Mouse (Mus musculus) lung, postnatal 36 days (tissue): ENCODE measurements at regions not wholly inside any gene's neighbourhood (a gene's known extent, or its start where the extent isn't known, plus 50 kb on each side); places are given as distances from the start of the nearest gene placed in this dataset.
A peak's percentile ranks its signal among the peaks of the same experiment; 100 is the strongest.

Experiments used
- DNase-seq: peaks from one replicate; pipeline ENCODE4 v3.0.0; 2022; ENCODE audit warnings: mixed read lengths

DNA sequence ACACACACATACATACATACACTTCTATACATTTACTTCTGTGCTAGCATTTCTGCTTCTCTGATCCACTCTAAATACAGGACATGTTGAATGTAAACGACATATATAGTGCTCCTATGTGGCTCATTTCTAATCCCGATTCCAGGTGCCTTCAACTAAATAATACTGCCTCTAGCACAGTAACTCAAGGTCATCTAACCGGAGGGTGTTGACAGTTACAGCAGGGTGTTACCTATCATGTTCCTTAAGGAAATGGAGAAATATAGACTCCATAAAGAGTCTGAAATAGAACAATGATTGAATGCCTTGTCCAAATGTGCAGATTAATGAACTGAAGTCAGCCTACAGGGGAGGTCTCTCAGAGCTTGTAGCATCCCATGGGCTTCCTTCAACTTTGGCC lies 307.3 kb upstream of the Apob start:
- DNase-seq = no peak

DNA sequence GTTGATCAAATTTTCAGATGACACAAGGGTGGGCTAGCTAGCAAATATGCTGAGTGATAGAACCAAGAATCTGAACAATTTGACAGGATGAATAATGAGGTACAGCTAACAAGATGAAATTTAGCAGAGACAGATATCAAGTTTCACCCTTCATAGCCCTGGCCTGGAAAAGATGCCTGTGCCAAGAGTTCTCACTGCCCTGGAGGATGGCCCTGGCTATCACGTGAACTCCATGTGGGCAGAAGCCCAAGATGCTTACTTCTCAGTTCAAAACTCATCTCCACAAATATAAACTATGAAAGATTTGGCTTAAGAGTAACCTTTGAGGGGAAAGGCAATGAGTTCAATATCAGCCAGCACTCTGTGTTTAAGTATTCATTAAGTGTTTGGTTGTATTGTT lies 306.9 kb upstream of the Apob start:
- DNase-seq = no peak

DNA sequence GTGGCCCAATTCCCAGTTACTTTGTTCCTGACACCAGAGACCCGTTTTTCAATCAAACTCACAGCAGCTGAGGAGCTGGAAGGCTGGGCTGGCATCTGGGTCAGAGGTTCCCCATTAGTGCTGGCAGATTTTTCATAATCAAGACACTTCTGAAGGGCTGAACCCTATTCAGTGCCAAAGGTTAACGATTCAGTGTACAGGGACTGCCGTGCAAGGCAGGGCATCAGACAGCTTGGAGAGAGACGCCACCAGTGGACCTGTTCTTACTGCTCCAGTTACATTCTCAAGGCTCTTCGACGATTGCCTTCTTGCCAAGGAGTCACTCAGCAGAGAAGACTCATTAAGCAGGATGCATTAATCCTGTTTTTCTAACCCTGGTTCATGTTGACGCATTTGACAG lies 285.5 kb upstream of the Apob start:
- no peak for DNase-seq

DNA sequence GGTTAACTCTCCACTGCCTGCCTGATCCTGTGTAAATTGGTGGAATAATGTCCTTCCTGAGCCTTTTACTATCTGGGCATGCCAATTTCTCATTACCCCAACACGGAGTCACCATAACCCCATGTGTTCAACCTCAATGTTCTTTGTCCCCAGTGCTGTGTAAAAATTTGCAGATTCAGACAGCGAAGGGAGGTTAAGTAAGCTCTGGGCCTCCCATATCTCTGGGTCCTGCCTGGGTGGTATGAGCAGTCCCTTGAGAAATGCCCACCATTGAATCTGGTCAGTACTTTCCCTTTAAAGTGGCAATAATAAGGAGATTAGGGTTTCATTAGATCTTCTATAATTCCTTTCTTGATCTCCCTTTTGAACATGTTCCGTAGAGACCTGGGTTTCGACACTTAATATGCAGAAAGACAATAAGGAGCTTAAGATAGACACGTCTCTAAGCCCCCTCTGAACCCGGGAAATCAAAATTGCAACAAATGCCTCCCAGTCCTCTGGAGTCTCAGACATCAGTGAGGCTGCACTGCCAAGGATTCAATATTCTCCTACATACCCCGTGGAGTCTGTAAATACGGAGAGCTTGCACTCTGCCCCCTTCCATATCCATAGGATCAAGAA lies 279.0 kb upstream of the Apob start:
- DNase-seq = no peak

DNA sequence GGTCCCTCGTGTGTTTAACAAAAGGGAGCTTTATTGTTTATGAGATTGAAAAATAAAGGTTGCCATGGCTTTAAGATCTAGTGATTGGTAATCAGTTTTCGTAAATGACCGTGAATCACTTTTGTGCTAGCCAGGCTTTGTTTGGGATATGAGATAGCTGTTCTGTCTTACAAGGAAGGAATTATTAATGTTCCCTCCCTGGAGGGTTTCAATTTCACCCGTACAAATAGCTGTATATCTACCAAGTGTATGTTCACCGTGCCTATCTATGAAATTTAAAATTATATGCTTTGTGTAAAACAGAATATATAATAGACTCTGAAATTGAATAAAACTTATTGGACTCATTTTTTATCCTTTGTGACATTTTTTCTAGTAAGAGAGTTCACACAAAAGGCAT lies 268.3 kb upstream of the Apob start:
- DNase-seq = no peak

DNA sequence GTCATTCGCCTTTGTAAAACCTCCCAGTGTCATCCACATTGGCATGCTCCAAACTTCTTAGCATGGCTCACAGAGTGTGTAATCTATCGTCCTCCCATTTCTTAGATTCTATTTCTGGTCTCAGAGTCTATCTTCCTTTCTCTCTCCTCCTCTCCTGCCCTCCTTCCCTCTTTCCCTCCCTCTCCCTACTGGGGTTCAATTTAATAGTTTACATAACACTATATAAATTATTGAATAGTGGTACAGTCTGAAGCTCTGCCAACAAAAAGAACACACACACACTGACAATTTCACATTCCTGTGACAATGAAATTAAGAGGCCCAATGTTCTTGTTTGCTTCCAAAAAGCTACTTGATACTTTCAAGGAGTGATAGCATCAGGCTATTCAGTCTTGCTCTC lies 267.6 kb upstream of the Apob start:
- no peak for DNase-seq

DNA sequence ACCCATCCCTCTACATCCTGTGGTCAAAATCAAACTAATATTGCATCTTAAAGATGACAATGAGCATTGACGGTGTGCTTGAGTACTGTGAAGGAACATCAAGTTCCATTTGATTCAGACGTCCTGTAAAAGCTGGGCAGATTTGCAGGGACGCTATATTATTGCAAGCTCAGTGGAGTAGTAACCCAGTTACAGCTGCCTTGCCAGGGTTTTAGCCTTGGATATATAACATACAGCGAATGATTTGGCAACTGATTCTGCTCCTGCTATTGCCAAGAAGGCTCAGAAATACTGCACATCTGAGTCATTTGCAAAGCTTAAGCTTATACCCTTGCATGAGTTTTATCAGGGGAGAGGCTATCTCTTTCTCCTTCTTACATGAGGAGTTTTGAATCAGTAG lies 262.4 kb upstream of the Apob start:
- no peak for DNase-seq

DNA sequence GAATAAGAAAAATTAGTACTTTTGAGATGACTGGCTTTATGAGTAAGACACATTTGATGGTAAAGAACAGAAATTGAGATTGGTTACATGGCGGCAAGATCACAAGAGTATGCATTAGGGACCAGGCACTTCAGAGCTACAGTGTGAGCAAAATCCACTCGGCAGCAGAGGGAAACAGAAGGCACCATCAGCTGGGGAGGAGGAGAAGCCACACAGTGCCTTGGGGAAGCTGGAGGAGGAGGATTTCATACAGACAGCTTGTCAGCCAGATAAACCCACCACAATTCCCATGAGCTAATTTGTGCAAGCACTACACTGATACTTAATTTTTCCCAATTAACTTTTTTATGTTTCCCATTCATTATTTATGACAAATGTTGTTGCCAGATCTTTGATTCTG lies 258.9 kb upstream of the Apob start:
- no peak for DNase-seq

DNA sequence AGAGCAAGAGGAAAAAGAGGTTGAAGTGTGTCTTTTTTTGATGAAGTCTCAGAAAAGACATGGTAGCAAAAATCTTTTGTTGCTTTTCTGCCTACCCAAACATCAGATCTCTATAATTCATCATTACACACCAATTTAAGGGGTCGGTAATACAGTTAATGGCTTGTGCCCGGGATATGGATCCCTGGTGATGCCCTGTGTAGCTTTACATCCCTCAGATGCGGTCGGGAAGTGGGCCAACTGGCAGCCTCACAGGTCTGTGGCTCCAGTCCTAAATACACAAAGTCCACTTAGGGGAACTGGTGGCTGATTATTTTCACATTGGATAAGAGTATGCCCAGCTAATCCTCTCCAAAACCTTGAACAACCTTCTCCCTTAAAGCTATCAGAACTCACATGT lies 258.4 kb upstream of the Apob start:
- peak; percentile 1 for DNase-seq

DNA sequence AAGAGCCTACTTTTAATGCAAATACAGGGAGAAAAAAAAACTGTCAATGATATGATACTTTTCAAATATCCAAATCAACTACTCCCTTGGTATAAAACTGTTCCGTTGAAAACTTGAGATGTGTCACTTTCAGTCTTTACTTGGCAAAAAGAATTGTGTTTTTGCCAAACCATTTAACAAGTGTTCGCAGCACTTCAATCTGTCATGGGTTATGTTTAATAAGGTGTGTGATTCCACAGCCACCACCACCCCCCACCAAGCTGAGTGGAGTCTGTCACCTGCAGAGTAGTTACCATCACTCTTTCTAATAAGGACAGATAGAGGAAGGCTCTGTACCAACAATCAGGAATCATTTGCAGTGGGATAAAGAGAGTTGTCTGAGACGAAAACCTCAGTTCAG lies 252.5 kb upstream of the Apob start:
- no peak for DNase-seq

DNA sequence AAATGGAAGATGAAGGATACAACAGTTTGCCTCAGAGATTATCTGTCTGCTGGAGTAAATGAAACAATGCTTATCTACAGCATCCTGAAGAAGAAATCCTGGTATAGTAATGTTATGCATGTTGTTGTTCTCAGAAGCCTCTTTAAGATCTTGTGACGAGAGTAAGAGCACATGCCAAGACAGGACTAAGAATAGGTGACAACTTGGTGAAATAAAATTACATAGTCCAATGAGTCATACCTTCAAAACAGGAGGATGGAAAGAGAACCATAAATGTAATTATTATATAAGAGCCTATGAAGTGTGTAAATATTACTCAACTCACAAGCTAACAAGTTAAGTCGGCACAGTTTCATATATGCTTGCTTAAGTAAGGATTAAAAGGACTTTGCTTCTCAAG lies 239.4 kb upstream of the Apob start:
- DNase-seq = no peak

DNA sequence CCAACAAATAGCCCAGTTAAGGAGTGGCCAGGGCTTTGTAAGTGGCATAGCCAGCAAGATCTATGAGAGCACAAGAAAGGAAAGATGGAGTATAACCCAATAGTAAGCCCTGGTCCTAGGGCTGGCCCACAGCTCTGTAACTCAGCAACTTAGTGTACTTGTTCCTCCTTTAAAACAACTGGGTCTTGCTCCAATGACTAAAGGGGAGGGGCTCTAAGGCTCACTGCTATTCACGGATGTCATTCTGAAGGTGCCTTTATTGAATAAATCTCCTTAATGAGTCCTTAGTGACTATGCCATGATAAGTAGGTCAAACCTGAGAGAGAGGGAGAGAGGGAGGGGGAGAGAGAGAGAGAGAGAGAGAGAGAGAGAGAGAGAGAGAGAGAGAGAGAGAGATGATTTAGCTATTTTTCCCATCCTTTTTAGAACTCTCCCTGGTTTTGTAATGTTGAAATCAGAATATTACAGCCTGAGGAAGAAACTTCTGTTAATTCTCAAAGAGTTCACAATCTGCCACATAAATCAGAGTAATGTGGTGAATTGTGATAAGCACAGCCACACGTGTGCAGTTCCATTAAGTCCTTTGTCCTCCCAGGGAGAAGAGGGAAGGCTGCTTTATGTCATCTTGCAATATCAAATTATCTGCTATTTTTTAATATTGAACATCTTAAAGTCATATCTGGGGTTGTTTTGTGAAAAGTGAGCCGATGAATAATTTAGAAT lies 238.7 kb upstream of the Apob start:
- no peak for DNase-seq

DNA sequence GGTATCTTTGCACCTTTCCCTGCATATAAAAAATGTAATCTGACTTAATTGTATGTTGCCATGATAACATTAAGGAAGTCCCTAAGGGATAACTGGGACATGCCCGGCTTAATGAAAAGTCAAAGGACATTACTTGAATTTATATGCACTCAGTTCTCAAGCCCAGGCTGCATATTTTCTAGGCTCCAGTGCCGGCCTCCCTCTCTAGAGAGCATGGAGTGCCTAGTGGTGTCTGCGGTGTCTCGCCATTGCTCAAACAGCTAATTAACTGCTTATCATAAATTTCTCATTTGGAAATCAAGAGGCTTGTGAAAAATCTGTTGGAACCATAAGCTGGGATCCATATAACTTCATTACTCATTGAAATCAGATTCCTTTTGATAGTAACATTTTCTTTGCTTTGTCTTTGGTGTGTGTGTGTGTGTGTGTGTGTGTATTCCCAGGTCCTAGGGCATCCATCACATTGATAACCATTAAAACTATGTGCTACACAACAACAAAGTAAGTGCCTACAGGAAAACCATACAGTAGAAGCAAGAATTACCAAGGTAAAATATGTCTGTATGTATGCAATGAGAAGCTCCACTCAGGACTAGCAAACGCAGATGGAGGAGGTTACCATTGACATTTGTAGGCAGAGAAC lies 238.0 kb upstream of the Apob start:
- DNase-seq = no peak

DNA sequence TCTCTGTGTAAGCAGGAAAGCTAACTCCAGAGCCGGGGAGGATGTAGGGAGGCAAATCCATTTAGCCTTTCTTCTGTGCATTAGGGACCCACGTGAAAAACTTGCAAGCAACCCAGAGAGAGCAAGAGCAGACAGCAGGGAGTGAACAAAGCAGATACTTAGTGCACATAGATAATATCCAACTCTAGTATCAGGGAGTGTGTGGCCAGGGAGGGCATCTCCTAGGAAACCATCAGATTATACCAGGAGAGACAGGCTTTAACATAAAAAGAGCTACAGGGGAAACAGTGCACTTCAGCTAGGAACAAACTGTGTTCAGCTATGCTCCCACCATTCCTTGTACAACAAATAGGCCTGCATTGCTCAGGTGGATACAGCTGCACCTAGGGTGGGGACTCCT lies 230.7 kb upstream of the Apob start:
- DNase-seq = no peak

DNA sequence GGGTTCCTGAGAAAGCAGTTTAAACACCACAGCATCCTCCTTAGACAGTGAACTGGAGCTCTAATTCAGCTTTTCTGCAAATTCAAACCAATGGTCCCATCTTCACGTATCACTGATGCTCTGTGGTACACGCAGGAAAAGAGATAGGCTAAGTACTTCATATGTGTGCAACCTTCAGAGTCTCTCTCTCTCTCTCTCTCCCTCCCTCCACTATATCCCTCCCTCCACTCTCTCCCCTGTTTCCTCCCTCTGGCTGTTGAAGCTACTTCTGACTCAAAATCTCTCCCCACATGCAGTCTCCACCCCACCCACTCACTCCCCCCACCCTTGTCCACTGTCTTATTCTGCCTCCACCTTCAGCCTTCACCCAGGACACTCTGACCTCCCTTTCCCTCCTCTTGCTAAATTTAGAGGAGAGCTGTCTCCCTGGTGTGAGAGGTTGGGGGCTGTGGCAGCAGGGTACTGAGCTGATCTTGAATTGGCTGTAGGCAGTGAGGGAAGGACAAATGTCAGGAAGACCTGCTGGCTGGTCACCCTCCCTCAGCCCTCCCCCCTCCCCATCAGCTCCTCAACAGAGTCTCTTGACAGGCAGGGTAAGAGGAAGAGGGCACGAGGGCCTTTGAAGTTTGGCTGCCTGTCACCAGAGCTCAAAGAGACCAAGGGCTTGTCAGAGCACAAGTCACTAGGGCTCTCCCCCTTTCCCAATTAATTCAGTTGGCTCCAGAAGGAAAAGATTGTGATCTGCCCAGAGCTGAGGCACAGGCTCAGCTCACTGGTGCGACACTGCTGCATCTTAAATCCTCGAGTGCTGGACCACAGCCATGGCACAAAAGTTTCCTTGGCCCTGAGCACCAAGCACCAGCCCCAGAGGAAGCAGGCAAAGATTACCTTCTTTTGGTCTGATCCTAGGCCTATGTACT lies 227.9 kb upstream of the Apob start:
- no peak for DNase-seq

DNA sequence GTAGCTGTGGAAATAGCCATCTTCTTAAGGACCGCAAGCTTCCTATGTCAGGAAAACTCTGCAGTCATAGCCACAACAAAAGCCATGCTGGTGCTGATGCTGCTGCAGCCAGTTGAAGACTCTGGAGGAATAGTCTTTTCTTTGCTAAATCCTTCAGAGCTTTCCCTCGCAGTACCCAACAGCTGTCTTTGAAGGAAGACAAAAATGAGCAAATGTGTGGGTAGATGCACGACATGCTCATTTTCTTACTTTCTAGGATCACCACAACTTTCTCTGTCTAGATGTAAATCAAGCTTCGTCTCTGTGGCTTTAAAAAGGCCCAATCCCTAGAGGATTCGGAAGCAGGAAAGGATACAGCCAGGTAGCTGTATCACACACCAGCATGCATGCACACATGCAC lies 222.6 kb upstream of the Apob start:
- DNase-seq = no peak

DNA sequence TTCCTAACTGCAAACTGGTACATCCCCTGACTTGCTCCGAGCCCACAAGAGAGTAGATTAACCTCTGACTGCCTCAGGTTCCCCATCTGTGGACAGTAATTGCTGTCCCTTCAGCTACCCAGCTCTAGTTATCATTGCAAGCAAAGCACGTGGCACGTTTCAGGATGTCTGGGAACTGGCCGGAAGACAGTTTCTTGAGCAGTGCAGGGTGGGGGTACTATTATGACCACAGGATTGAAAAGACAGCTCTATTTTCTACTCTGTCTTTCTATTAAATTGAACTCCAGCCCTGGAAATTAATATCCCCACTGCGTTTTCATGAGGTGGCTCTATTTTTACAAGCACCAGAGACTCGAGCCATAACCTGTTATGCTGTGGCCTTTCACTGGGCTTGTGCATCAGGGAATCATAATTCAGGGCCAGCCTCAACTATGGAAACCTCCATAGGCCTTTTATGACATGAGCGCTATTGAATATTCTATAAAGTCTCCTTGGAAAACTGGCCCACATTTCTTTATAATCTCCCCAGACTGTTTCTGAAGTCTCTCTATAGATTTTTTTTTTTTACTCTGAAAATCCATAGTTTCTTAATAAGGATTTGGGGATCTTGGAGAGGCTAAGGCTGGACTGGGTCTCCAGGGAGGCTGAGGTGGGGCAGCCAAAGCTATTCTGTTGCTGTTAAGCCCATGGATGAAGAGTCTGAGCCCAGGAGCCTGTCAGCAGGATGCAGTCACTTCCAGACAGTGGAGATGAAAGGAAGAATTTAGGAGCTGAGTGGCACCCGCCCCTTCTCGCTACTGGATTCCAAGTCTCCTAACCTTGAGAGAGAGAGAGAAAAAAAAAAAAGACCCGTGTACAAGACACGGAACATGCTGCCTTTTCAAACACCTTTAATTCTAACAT lies 212.4 kb upstream of the Apob start:
- no peak for DNase-seq

DNA sequence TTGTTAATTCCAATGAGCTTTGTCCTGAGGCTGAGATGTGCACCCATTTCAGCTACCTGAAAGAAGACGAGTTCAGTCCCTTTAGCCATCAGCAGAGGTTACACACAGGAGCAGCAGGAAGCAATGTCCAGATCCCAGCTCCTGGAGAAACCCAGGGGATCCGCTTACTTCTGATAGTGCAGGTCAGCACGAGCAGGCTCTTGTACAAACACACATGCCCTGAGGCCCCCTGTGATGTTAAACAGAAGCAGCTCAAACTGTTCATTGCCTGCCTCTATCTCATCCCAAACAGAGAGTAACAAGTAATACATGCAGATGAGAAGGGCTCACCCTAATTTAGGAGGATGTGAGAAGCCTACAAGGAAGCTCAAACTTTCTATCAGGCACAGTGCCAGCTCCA lies 203.3 kb upstream of the Apob start:
- no peak for DNase-seq

DNA sequence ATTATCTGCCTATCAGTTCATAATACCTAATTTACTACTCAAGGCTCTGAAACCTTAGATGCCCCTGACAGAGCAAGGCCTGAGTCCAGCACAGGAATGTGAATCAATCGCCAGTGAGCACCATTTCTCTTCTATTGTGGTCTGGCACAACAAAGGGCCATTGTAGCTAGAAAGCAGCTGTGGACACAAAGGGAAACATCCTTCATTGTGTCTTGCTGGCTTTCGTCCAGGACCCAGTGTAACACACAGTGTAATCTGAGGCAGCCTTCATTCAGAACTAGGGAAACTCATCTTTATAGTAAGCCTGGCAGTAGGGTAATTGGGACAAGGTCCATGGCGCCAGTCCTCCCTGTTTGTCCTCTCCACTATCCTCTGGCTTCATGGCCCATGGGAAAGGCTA lies 201.1 kb upstream of the Apob start:
- DNase-seq = no peak

DNA sequence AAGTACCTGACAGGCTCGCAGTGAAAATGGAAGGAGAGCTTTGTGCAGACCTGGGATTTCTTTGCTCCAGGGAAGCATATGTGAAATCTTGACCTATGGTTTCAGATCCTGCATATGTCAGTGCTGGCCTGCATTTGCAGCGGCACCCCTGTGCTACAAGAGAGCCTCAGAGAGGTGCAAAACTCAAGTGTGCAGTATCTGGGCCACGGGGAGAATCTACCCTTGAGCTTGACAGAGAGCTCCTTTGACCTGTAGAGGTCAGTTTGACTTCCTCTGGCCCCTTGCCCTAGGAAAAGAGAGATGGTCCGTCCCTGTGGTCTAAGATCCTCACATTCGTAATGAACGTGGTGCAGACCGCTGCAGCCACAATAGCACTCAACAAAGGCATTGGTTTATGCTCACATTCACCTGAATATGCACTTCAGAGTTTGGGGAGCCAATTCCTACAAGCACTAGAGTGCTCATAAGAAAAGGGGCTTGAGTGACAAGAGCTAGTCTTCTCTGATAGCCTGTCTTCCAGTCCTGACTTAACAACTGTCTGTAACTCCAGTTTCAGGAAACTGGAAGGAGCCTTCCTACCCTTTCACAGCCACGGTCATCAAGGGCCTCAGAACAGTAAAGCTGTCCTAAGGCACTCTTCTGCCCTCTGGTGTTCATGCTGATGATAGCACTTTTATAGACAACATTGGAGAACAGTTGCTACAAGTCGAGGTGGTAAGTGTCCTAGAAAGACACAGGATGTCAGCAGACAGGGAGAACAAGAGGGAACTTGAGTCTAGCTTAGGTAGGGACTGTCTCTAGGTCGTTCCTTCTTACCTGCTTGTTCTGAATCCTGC lies 200.0 kb upstream of the Apob start:
- peak; percentile 78 for DNase-seq

DNA sequence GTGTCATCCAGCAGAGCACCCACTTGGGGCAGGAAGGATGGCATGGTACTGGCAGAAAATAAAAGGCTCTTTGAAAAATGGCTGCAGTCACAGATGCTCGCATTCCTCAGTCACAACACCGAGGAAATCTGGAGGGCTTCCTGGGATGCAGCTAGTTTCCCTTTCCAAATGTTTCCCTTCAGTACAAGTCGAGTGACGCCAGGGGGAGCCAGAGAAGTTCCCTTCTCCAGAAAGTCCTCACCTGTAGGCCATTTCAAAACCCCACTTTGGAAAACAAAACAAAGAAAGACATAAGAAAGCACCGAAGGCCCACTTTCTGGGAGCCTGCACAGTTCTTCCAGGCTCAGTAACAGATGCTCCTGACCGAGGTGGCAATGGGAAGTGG lies 199.4 kb upstream of the Apob start:
- peak; percentile 28 for DNase-seq

DNA sequence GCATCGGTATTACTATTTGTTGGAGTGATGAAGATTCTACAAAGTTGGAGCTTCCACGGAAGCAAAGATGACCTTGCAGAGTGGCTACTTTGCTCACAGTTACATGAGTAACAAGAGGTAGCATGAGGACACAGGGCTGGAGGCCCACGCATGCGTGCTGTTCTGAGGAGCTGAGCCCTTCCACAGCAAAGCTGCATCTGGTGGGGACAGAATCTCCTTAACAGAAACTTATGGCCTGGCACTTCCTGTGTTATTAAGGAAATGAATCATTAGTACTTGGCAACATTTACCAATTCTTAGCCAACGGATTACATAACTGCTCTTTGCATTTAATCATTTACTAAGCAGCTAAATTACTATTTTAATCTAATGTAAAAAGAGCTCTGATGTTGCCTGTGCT lies 160.8 kb upstream of the Apob start:
- peak; percentile 56 for DNase-seq
